Mouse (Mus musculus) forebrain, embryonic 12.5 days (tissue): ENCODE data around the gene Wdr63. TPM values are rescaled to one million over a fixed set of nuclear protein-coding genes. Genes with fewer than 3 reads are reported as not detected.
"Not testable (repeated sequence)": the region's sequence is repeated elsewhere in the genome, so short reads cannot be mapped to it uniquely, and the experiment has no call there.

Experiments used
- ATAC-seq: fragments of 200-750 bp; cut with Nextera tagmentation; 2 replicates; pipeline ENCODE4 v1.8.0; 2017; ENCODE audit warnings: moderate TSS enrichment; ENCODE audit not compliant: low FRiP score
- H3K27ac ChIP-seq: fragments of 300-500 bp; sonication (generic); 2 replicates; pipeline ENCODE4 v1.5.1; 2016; ENCODE audit warnings: mild to moderate bottlenecking
- H3K27me3 ChIP-seq: fragments of 300-500 bp; sonication (generic); 2 replicates; pipeline ENCODE4 v1.6.1; 2016; ENCODE audit warnings: mild to moderate bottlenecking
- H3K36me3 ChIP-seq: fragments of 300-500 bp; sonication (generic); replicated peaks from 2 replicates; pipeline ENCODE4 v1.6.1; 2016; ENCODE audit warnings: mild to moderate bottlenecking
- H3K4me1 ChIP-seq: fragments of 300-500 bp; sonication (generic); 2 replicates; pipeline ENCODE4 v1.6.1; 2016
- H3K4me2 ChIP-seq: fragments of 300-500 bp; sonication (generic); 2 replicates; pipeline ENCODE4 v1.6.1; 2016; ENCODE audit warnings: mild to moderate bottlenecking, moderate library complexity
- H3K4me3 ChIP-seq: fragments of 300-500 bp; sonication (generic); replicated peaks from 2 replicates; pipeline ENCODE4 v1.5.1; 2016; ENCODE audit warnings: mild to moderate bottlenecking
- H3K9ac ChIP-seq: fragments of 300-500 bp; sonication (generic); 2 replicates; pipeline ENCODE4 v1.6.1; 2016; ENCODE audit warnings: mild to moderate bottlenecking
- H3K9me3 ChIP-seq: fragments of 300-500 bp; sonication (generic); 2 replicates; pipeline ENCODE4 v1.6.1; 2016
- WGBS: fragments of 180-500 bp; shearing (Covaris S2); methylation state at CpG from one replicate; pipeline ENCODE4 v1.1.7; 2016; 5-methylcytosine and 5-hydroxymethylcytosine counted together
- polyA plus RNA-seq: library from polyadenylated mRNA; unstranded; fragments of >200 nt; fragmentation: Nextera tagmentation; extraction: Ambion mirVana; gene quantifications from 2 replicates; pipeline ENCODE4 v1.2.1, GENCODE M21; 2016

Wdr63 gene
- polyA plus RNA-seq, 1 experiment from 2014 or later, result 0.49 TPM

GRCm38 (mm10) chr3:146017521-146017920 is 90.4 kb downstream of the Wdr63 start:
- ATAC-seq, result no peak
- peaks cover 9% of the 10 kb centered on the region; the same call in 1 of the 2 replicates for H3K4me1 ChIP-seq
- H3K27me3 ChIP-seq, result no peaks in the 10 kb centered on the region
- no peak overlapping the region for H3K27ac ChIP-seq
- H3K4me2 ChIP-seq, result no peak overlapping the region
- 44% methylated on average over 9 of the region's 9 CpGs for WGBS
- H3K36me3 ChIP-seq, result peaks cover 6% of the 10 kb centered on the region
- no peak overlapping the region for H3K9ac ChIP-seq
- H3K9me3 ChIP-seq, result no peaks in the 10 kb centered on the region
- no peak overlapping the region for H3K4me3 ChIP-seq

- WGBS, result 88% methylated on average over 13 of the region's 13 CpGs
Observed at GRCm38 (mm10) chr3:146016979-146017378, 91.0 kb downstream of the Wdr63 start.

GRCm38 (mm10) chr3:146014321-146014720 is 93.6 kb downstream of the Wdr63 start:
- Histone ChIP-seq H3K36me3 (peaks cover 6% of the 10 kb centered on the region), H3K27ac (no peak overlapping the region), H3K4me1 (peaks cover 6% of the 10 kb centered on the region; the same call in 1 of the 2 replicates), H3K4me3 (no peak overlapping the region), H3K4me2 (no peak overlapping the region), H3K27me3 (no peaks in the 10 kb centered on the region), H3K9me3 (no peaks in the 10 kb centered on the region), H3K9ac (no peak overlapping the region)
- no peak for ATAC-seq
- 95% methylated on average over 12 of the region's 12 CpGs for WGBS

More at GRCm38 (mm10) chr3:146016979-146017378, 91.0 kb downstream of the Wdr63 start:
- Histone ChIP-seq H3K9me3 (no peaks in the 10 kb centered on the region), H3K27me3 (no peaks in the 10 kb centered on the region), H3K27ac (no peak overlapping the region), H3K9ac (no peak overlapping the region), H3K4me3 (no peak overlapping the region), H3K4me1 (peaks cover 9% of the 10 kb centered on the region; the same call in 1 of the 2 replicates), H3K36me3 (peaks cover 6% of the 10 kb centered on the region), H3K4me2 (no peak overlapping the region)
- ATAC-seq, result no peak

GRCm38 (mm10) chr3:146013490-146013889 is 94.4 kb downstream of the Wdr63 start:
- Histone ChIP-seq H3K9me3 (no peaks in the 10 kb centered on the region), H3K9ac (no peak overlapping the region), H3K4me2 (no peak overlapping the region), H3K4me1 (peaks cover 6% of the 10 kb centered on the region; the same call in 1 of the 2 replicates), H3K27me3 (no peaks in the 10 kb centered on the region), H3K27ac (no peak overlapping the region), H3K36me3 (peaks cover 6% of the 10 kb centered on the region), H3K4me3 (no peak overlapping the region)
- no peak for ATAC-seq
- WGBS, result 94% methylated on average over 7 of the region's 7 CpGs

GRCm38 (mm10) chr3:146011544-146012218 is 96.2 kb downstream of the Wdr63 start:
- no peak for ATAC-seq
- Histone ChIP-seq H3K9me3 (no peaks in the 10 kb centered on the region), H3K36me3 (peaks cover 6% of the 10 kb centered on the region), H3K4me2 (no peak overlapping the region), H3K27ac (no peak overlapping the region), H3K4me3 (no peak overlapping the region), H3K27me3 (no peaks in the 10 kb centered on the region), H3K4me1 (no peaks in the 10 kb centered on the region; the same call in 1 of the 2 replicates), H3K9ac (no peak overlapping the region)
- 67% methylated on average over 8 of the region's 8 CpGs for WGBS

GRCm38 (mm10) chr3:146010751-146011150 is 97.2 kb downstream of the Wdr63 start:
- Histone ChIP-seq H3K4me3 (no peak overlapping the region), H3K27ac (0 out of 2 replicates have a peak overlapping the region, but pooled peaks have one; percentile 36), H3K9ac (no peak overlapping the region), H3K4me1 (no peaks in the 10 kb centered on the region; the same call in 1 of the 2 replicates), H3K9me3 (no peaks in the 10 kb centered on the region), H3K4me2 (no peak overlapping the region), H3K27me3 (no peaks in the 10 kb centered on the region), H3K36me3 (peaks cover 6% of the 10 kb centered on the region)
- 83% methylated on average over 4 of the region's 4 CpGs for WGBS
- no peak for ATAC-seq

GRCm38 (mm10) chr3:146009859-146010645 is 97.9 kb downstream of the Wdr63 start:
- Histone ChIP-seq H3K9me3 (no peaks in the 10 kb centered on the region), H3K27ac (0 out of 2 replicates have a peak overlapping the region, but pooled peaks have one; percentile 36), H3K27me3 (no peaks in the 10 kb centered on the region), H3K4me1 (no peaks in the 10 kb centered on the region; the same call in 1 of the 2 replicates), H3K9ac (no peak overlapping the region), H3K4me3 (no peak overlapping the region), H3K36me3 (peaks cover 6% of the 10 kb centered on the region), H3K4me2 (no peak overlapping the region)
- ATAC-seq, result no peak
- 74% methylated on average over 18 of the region's 20 CpGs for WGBS

- Histone ChIP-seq H3K4me3 (no peak overlapping the region), H3K9me3 (no peaks in the 10 kb centered on the region), H3K9ac (no peak overlapping the region), H3K27me3 (no peaks in the 10 kb centered on the region), H3K36me3 (peaks cover 3% of the 10 kb centered on the region), H3K4me1 (no peaks in the 10 kb centered on the region; the same call in 1 of the 2 replicates), H3K27ac (no peak overlapping the region), H3K4me2 (no peak overlapping the region)
- ATAC-seq, result no peak
- WGBS, result 88% methylated on average over 5 of the region's 6 CpGs
Observed at GRCm38 (mm10) chr3:146007872-146008271, 100.1 kb downstream of the Wdr63 start.

- H3K4me3 ChIP-seq, result no peak overlapping the region
- no peak for ATAC-seq
- no peak overlapping the region for H3K4me2 ChIP-seq
- no peak overlapping the region for H3K9ac ChIP-seq
- no peaks in the 10 kb centered on the region for H3K9me3 ChIP-seq
- 92% methylated on average over 14 of the region's 14 CpGs for WGBS
- no peaks in the 10 kb centered on the region for H3K27me3 ChIP-seq
- peaks cover 19% of the 10 kb centered on the region for H3K36me3 ChIP-seq
- no peak overlapping the region for H3K27ac ChIP-seq
- no peaks in the 10 kb centered on the region for H3K4me1 ChIP-seq
Observed at GRCm38 (mm10) chr3:146004347-146005051, 103.4 kb downstream of the Wdr63 start.

- ATAC-seq, result not testable (repeated sequence)
- H3K36me3 ChIP-seq, result peaks cover 12% of the 10 kb centered on the region
Observed at GRCm38 (mm10) chr3:145996539-145996938, 111.4 kb downstream of the Wdr63 start.

GRCm38 (mm10) chr3:145995489-145995888 is 112.4 kb downstream of the Wdr63 start:
- ATAC-seq, result no peak
- H3K27me3 ChIP-seq, result no peaks in the 10 kb centered on the region
- no peak overlapping the region for H3K9ac ChIP-seq
- peaks cover 9% of the 10 kb centered on the region; the same call in 1 of the 2 replicates for H3K36me3 ChIP-seq
- no peak overlapping the region for H3K4me3 ChIP-seq
- no peaks in the 10 kb centered on the region for H3K9me3 ChIP-seq
- no peak overlapping the region for H3K27ac ChIP-seq
- no peak overlapping the region for H3K4me2 ChIP-seq
- WGBS, result 91% methylated on average over 5 of the region's 5 CpGs
- H3K4me1 ChIP-seq, result no peaks in the 10 kb centered on the region

More at GRCm38 (mm10) chr3:145996539-145996938, 111.4 kb downstream of the Wdr63 start:
- not testable (repeated sequence) for H3K4me1 ChIP-seq, H3K9ac ChIP-seq, H3K27ac ChIP-seq, H3K4me2 ChIP-seq, H3K4me3 ChIP-seq, H3K27me3 ChIP-seq, H3K9me3 ChIP-seq
- WGBS, result 90% methylated on average over 5 of the region's 5 CpGs
